19 mouse cellular contexts compared by ENCODE assay signal in the genomic region with DNA sequence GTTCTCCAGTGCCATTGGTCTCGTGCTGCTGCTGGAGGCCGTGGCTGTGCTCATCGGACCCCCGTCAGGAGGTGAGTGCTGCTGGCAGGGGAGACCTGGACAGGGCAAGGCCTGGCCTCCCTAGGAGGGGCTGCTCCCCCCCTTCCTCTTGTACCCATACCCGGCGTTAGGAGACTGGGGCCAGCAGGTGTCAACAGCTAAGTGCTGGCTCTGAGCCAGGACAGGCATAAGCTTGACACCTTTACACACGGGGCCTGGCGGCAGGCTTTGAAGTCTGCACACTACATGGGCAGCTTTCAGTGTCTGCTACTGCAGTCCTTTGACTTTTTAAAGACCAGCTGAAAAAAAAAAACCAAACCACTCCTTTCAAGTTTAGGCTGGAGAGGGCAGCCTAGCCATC. TPM values are rescaled to one million over a fixed set of nuclear protein-coding genes. Genes with fewer than 3 reads are reported as not detected.
DNase-seq lines count a peak whose midpoint lies in the region; ATAC-seq and TF ChIP-seq lines count a peak whose summit lies in the region.
"Had no signal": no experiment of that assay in that cellular context is flagged by ENCODE, and none has a peak within 500 bp of the region (broad histone marks: within the 10 kb centered on the region; RNA-seq: fewer than 3 reads in every experiment).

No protein-coding gene starts in this region.

- H3K9ac ChIP-seq in heart, embryonic 12.5 days, result no peak overlapping the region
- no peak overlapping the region for H3K9ac ChIP-seq in intestine, postnatal 0 days (ENCODE audit: low read depth, low read length)
- no peak overlapping the region for H3K9ac ChIP-seq in intestine, embryonic 15.5 days
- H3K9ac ChIP-seq: lung, embryonic 14.5 days; midbrain, embryonic 15.5 days; neural tube, embryonic 13.5 days had no signal

- H3K36me3 ChIP-seq in heart, embryonic 12.5 days, result peaks cover 83% of the 10 kb centered on the region
- H3K36me3 ChIP-seq in intestine, postnatal 0 days (ENCODE audit: control insufficient read depth, insufficient read depth), result peaks cover 49% of the 10 kb centered on the region
- H3K36me3 ChIP-seq in intestine, embryonic 15.5 days, result peaks cover 29% of the 10 kb centered on the region
- H3K36me3 ChIP-seq in E14TG2a.4 (ENCODE audit: insufficient read depth, low read length), result peaks cover 97% of the 10 kb centered on the region

- peak overlapping the region; percentile 49; the same call in 1 of the 2 replicates for H3K27ac ChIP-seq in heart, embryonic 12.5 days (ENCODE audit: poor library complexity, severe bottlenecking)
- peak overlapping the region; percentile 50; the same call in 1 of the 2 replicates for H3K27ac ChIP-seq in intestine, postnatal 0 days (ENCODE audit: low read depth, low read length)
- no peak overlapping the region for H3K27ac ChIP-seq in intestine, embryonic 15.5 days
- H3K27ac ChIP-seq: left cerebral cortex, adult 2 months; midbrain, embryonic 15.5 days had no signal

- no peak for TF ChIP-seq CTCF in intestine, postnatal 0 days (IDR thresholded peaks at IDR 0.05; ENCODE audit: low read depth)
- TF ChIP-seq CTCF in E14TG2a.4 (conservative IDR thresholded peaks at IDR 0.05; ENCODE audit: low read length), result no peak

- no peaks in the 10 kb centered on the region for H3K27me3 ChIP-seq in heart, embryonic 12.5 days (replicated peaks)
- H3K27me3 ChIP-seq in intestine, postnatal 0 days (replicated peaks; ENCODE audit: control insufficient read depth, insufficient read depth, low read length), result no peaks in the 10 kb centered on the region
- no peaks in the 10 kb centered on the region for H3K27me3 ChIP-seq in intestine, embryonic 15.5 days (replicated peaks)
- no peaks in the 10 kb centered on the region for H3K27me3 ChIP-seq in E14TG2a.4 (ENCODE audit: insufficient read depth, low read length)
- H3K27me3 ChIP-seq: midbrain, embryonic 15.5 days; neural tube, embryonic 13.5 days had no signal

- H3K4me1 ChIP-seq in heart, embryonic 12.5 days (replicated peaks), result peaks cover 75% of the 10 kb centered on the region
- no peaks in the 10 kb centered on the region for H3K4me1 ChIP-seq in intestine, postnatal 0 days (replicated peaks; ENCODE audit: control insufficient read depth, insufficient read depth, low read length)
- peaks cover 15% of the 10 kb centered on the region for H3K4me1 ChIP-seq in intestine, embryonic 15.5 days (replicated peaks)
- H3K4me1 ChIP-seq in E14TG2a.4 (replicated peaks; ENCODE audit: low read depth, low read length), result peaks cover 87% of the 10 kb centered on the region
- H3K4me1 ChIP-seq: midbrain, embryonic 15.5 days had no signal

- no peak overlapping the region for H3K4me3 ChIP-seq in heart, embryonic 12.5 days
- H3K4me3 ChIP-seq in intestine, postnatal 0 days (ENCODE audit: low read depth, low read length), result no peak overlapping the region
- H3K4me3 ChIP-seq in intestine, embryonic 15.5 days (replicated peaks), result no peak overlapping the region
- peak overlapping the region; percentile 46; the same call in 1 of the 2 replicates for H3K4me3 ChIP-seq in E14TG2a.4 (replicated peaks; ENCODE audit: low read length)
- H3K4me3 ChIP-seq: left cerebral cortex, adult 2 months; midbrain, embryonic 15.5 days; neural tube, embryonic 13.5 days had no signal

- ATAC-seq in heart, embryonic 12.5 days (ENCODE audit: insufficient number of reproducible peaks, low FRiP score), result 0 out of 2 replicates have a peak, but pooled peaks have one; percentile 3
- ATAC-seq in intestine, postnatal 0 days, result no peak
- ATAC-seq in intestine, embryonic 15.5 days, result no peak
- ATAC-seq: forebrain, embryonic 14.5 days; midbrain, embryonic 15.5 days had no signal

- H3K9me3 ChIP-seq in heart, embryonic 12.5 days (replicated peaks), result no peaks in the 10 kb centered on the region
- no peaks in the 10 kb centered on the region for H3K9me3 ChIP-seq in intestine, postnatal 0 days (ENCODE audit: control insufficient read depth)
- H3K9me3 ChIP-seq in intestine, embryonic 15.5 days, result no peaks in the 10 kb centered on the region
- H3K9me3 ChIP-seq in E14TG2a.4 (ENCODE audit: low read length), result no peaks in the 10 kb centered on the region
- H3K9me3 ChIP-seq: midbrain, embryonic 15.5 days; neural tube, embryonic 13.5 days had no signal

- WGBS in heart, embryonic 12.5 days, result 45% methylated on average over 8 of the region's 8 CpGs
- 58% methylated on average over 8 of the region's 8 CpGs for WGBS in intestine, postnatal 0 days
- 65% methylated on average over 8 of the region's 8 CpGs for WGBS in intestine, embryonic 15.5 days

- H3K4me2 ChIP-seq in heart, embryonic 12.5 days, result no peak overlapping the region
- H3K4me2 ChIP-seq in intestine, postnatal 0 days (replicated peaks; ENCODE audit: low read depth), result no peak overlapping the region
- no peak overlapping the region for H3K4me2 ChIP-seq in intestine, embryonic 15.5 days (replicated peaks)
- H3K4me2 ChIP-seq: lung, embryonic 14.5 days; midbrain, embryonic 15.5 days; neural tube, embryonic 13.5 days had no signal

- peak; percentile 38 to 42 for DNase-seq in cerebellum, postnatal 10 days
- DNase-seq in cerebellum, adult 8-10 months, result no peak
- no peak for DNase-seq in heart, adult 18-20 months
- no peak for DNase-seq in ovary, postnatal 10 days (ENCODE audit: low spot score)
- DNase-seq: adrenal gland, postnatal 36 days; cerebellum, adult 9-11 months; gastrocnemius, postnatal 10 days; kidney, adult 18-20 months; kidney, postnatal 4 days; lung, embryonic 14.5 days; thymus, postnatal 25 days had no signal

RNA-seq across cellular contexts. Expression of a gene that starts 8.8 kb away (rescaled TPM):
- polyA plus RNA-seq in heart, embryonic 12.5 days (2016; fragmentation: Nextera tagmentation; extraction: Ambion mirVana), result 289 and 290 TPM in 2 replicates
- total RNA-seq in heart, adult 18-20 months (2021), result under 1 TPM; 0.77 to 0.87 TPM
- 7.2 and 8.0 TPM in 2 replicates for polyA plus RNA-seq in intestine, postnatal 0 days (2015; fragmentation: Nextera tagmentation; extraction: Ambion mirVana)
- 84.8 and 96.2 TPM in 2 replicates for polyA plus RNA-seq in intestine, embryonic 15.5 days (2015; fragmentation: Nextera tagmentation; extraction: Ambion mirVana)

RNA-seq across cellular contexts. Expression of a gene that starts 24.4 kb away (rescaled TPM):
- polyA plus RNA-seq in heart, embryonic 12.5 days (2016; fragmentation: Nextera tagmentation; extraction: Ambion mirVana), result 4.7 and 4.9 TPM in 2 replicates
- total RNA-seq in heart, adult 18-20 months (2021), result under 1 TPM; 0.65 to 0.77 TPM
- polyA plus RNA-seq in intestine, postnatal 0 days (2015; fragmentation: Nextera tagmentation; extraction: Ambion mirVana), result 1.1 and 1.3 TPM in 2 replicates
- polyA plus RNA-seq in intestine, embryonic 15.5 days (2015; fragmentation: Nextera tagmentation; extraction: Ambion mirVana), result 4.2 and 5.1 TPM in 2 replicates

RNA-seq across cellular contexts. Expression of a gene that starts 34.1 kb away (rescaled TPM):
- polyA plus RNA-seq in heart, embryonic 12.5 days (2016; fragmentation: Nextera tagmentation; extraction: Ambion mirVana), result 94.7 and 95.4 TPM in 2 replicates
- total RNA-seq in heart, adult 18-20 months (2021), result 10 to 100 TPM; 49.2 to 55.1 TPM
- polyA plus RNA-seq in intestine, postnatal 0 days (2015; fragmentation: Nextera tagmentation; extraction: Ambion mirVana), result 62.0 and 65.6 TPM in 2 replicates
- polyA plus RNA-seq in intestine, embryonic 15.5 days (2015; fragmentation: Nextera tagmentation; extraction: Ambion mirVana), result 106 TPM in 2 replicates

Comparison
In these comparisons a context has a peak if more than half of its experiments do, and no peak if none do; other contexts are left out.
1. DNase-seq: peak in cerebellum, postnatal 10 days (2 of 2); none in cerebellum, adult 8-10 months (single experiment), heart, adult 18-20 months (0 of 2) and ovary, postnatal 10 days (single experiment).